Mouse (Mus musculus) adrenal gland, adult 8-10 months (tissue): Measurements from ENCODE around the gene Pla2g4c. TPM values are rescaled to one million over a fixed set of nuclear protein-coding genes. Genes with fewer than 3 reads are reported as not detected.
"Not testable (repeated sequence)": the region's sequence is repeated elsewhere in the genome, so short reads cannot be mapped to it uniquely, and the experiment has no call there.

Experiments
- DNase-seq: peaks from one replicate; pipeline ENCODE4 v3.0.0; 2022
- total RNA-seq, 4 experiments: library from RNA; stranded (reverse); gene quantifications; 2 replicates each; pipeline ENCODE4 v1.2.4; 2022

The Pla2g4c gene
- under 1 TPM; 0.17 to 0.56 (median 0.22) TPM for total RNA-seq

GRCm38 (mm10) chr7:13324316-13324715, at the start of gene Pla2g4c:
Pla2g4c (plus strand) TSS chr7:13324655.
- DNase-seq: no peak

GRCm38 (mm10) chr7:13277081-13277480, 47.4 kb upstream of the Pla2g4c start, which contains the start of gene Lig1:
Lig1 (plus strand) TSS chr7:13277283.
- no peak for DNase-seq

- DNase-seq: no peak
Observed at GRCm38 (mm10) chr7:13277833-13278232, 46.6 kb upstream of the Pla2g4c start.

GRCm38 (mm10) chr7:13278308-13278891, 46.1 kb upstream of the Pla2g4c start, which contains the start of gene Zswim9:
Zswim9 (minus strand) TSS chr7:13278721.
- DNase-seq: peak; percentile 89

- not testable (repeated sequence) for DNase-seq
Observed at GRCm38 (mm10) chr7:13278957-13279356, 45.5 kb upstream of the Pla2g4c start.

GRCm38 (mm10) chr7:13288621-13289020, 35.8 kb upstream of the Pla2g4c start:
- DNase-seq: no peak

- no peak for DNase-seq
Observed at GRCm38 (mm10) chr7:13290041-13290675, 34.3 kb upstream of the Pla2g4c start.

GRCm38 (mm10) chr7:13291370-13291769, 33.1 kb upstream of the Pla2g4c start:
- DNase-seq: no peak

- peak; percentile 63 for DNase-seq
Observed at GRCm38 (mm10) chr7:13293878-13294855, 30.3 kb upstream of the Pla2g4c start.

GRCm38 (mm10) chr7:13295256-13295655, 29.2 kb upstream of the Pla2g4c start:
- DNase-seq: no peak

- no peak for DNase-seq
Observed at GRCm38 (mm10) chr7:13297636-13298035, 26.8 kb upstream of the Pla2g4c start.

- DNase-seq: no peak
Observed at GRCm38 (mm10) chr7:13298821-13299220, 25.6 kb upstream of the Pla2g4c start.

- no peak for DNase-seq
Observed at GRCm38 (mm10) chr7:13301643-13302042, 22.8 kb upstream of the Pla2g4c start.

GRCm38 (mm10) chr7:13302780-13303179, 21.7 kb upstream of the Pla2g4c start:
- no peak for DNase-seq

GRCm38 (mm10) chr7:13303372-13303771, 21.1 kb upstream of the Pla2g4c start:
- no peak for DNase-seq

- DNase-seq: no peak
Observed at GRCm38 (mm10) chr7:13309407-13309806, 15.0 kb upstream of the Pla2g4c start.

- DNase-seq: no peak
Observed at GRCm38 (mm10) chr7:13310493-13311199, 13.8 kb upstream of the Pla2g4c start.

GRCm38 (mm10) chr7:13311401-13311800, 13.1 kb upstream of the Pla2g4c start:
- no peak for DNase-seq

- no peak for DNase-seq
Observed at GRCm38 (mm10) chr7:13314095-13314597, 10.3 kb upstream of the Pla2g4c start.

GRCm38 (mm10) chr7:13321424-13321823, 3.0 kb upstream of the Pla2g4c start:
- no peak for DNase-seq

- DNase-seq: no peak
Observed at GRCm38 (mm10) chr7:13330575-13330974, 6.1 kb downstream of the Pla2g4c start.

GRCm38 (mm10) chr7:13355943-13356342, 31.5 kb downstream of the Pla2g4c start:
- no peak for DNase-seq
